Mouse (Mus musculus): ENCODE measurements around the gene Vangl2. TPM values are rescaled to one million over a fixed set of nuclear protein-coding genes. Genes with fewer than 3 reads are reported as not detected.

Gene Vangl2
- total RNA-seq, 1 experiment, result 25.3 TPM

GRCm38 (mm10) chr1:171961704-171962103, 66.5 kb downstream of the Vangl2 start:
- Histone ChIP-seq H3K4me1 (ENCODE audit: control insufficient read depth in 2 of 2, insufficient read depth in 2 of 2, low read length in 2 of 2, poor library complexity in 1 of 2) (no peaks in the 10 kb centered on the region), H3K9ac (ENCODE audit: insufficient read depth, low read depth, low read length, poor library complexity, severe bottlenecking) (no peak overlapping the region), H3K9me3 (ENCODE audit: control insufficient read depth, insufficient read depth, low read depth, low read length) (no peaks in the 10 kb centered on the region), H3K4me3 (ENCODE audit: insufficient read depth in 1 of 2, low read depth in 1 of 2, low read length in 2 of 2, poor library complexity in 1 of 2, severe bottlenecking in 1 of 2) (no peak overlapping the region), H3K36me3 (ENCODE audit: control insufficient read depth, insufficient read depth, low read length, poor library complexity, severe bottlenecking) (no peaks in the 10 kb centered on the region), H3K27ac (ENCODE audit: insufficient read depth, low read depth, low read length, poor library complexity, severe bottlenecking) (no peak overlapping the region)
- TF ChIP-seq ZC3H11A (IDR thresholded peaks at IDR 0.05; ENCODE audit: borderline replicate concordance, low read depth, low read length) (no peak), HCFC1 (IDR thresholded peaks at IDR 0.05; ENCODE audit: borderline replicate concordance, insufficient read depth, low read length) (no peak), ZNF384 (IDR thresholded peaks at IDR 0.05; ENCODE audit: low read depth, low read length) (no peak), CHD2 (IDR thresholded peaks at IDR 0.05; ENCODE audit: low read depth, low read length) (no peak), MAFK (IDR thresholded peaks at IDR 0.05; ENCODE audit: insufficient read depth, low read depth, low read length) (no peak)
- DNase-seq (ENCODE audit: low read depth, low spot score), result no peak
- in situ Hi-C loops (cut with MboI; ENCODE audit: low sequenced_read_pairs in 2 of 2, unreplicated experiment in 2 of 2), result no loop called here

GRCm38 (mm10) chr1:171960726-171961125, 67.5 kb downstream of the Vangl2 start:
- Histone ChIP-seq H3K4me1 (ENCODE audit: control insufficient read depth in 2 of 2, insufficient read depth in 2 of 2, low read length in 2 of 2, poor library complexity in 1 of 2) (no peaks in the 10 kb centered on the region), H3K9ac (ENCODE audit: insufficient read depth, low read depth, low read length, poor library complexity, severe bottlenecking) (no peak overlapping the region), H3K27ac (ENCODE audit: insufficient read depth, low read depth, low read length, poor library complexity, severe bottlenecking) (no peak overlapping the region), H3K4me3 (ENCODE audit: insufficient read depth in 1 of 2, low read depth in 1 of 2, low read length in 2 of 2, poor library complexity in 1 of 2, severe bottlenecking in 1 of 2) (no peak overlapping the region), H3K9me3 (ENCODE audit: control insufficient read depth, insufficient read depth, low read depth, low read length) (no peaks in the 10 kb centered on the region), H3K36me3 (ENCODE audit: control insufficient read depth, insufficient read depth, low read length, poor library complexity, severe bottlenecking) (no peaks in the 10 kb centered on the region)
- TF ChIP-seq ZNF384 (IDR thresholded peaks at IDR 0.05; ENCODE audit: low read depth, low read length) (no peak), HCFC1 (IDR thresholded peaks at IDR 0.05; ENCODE audit: borderline replicate concordance, insufficient read depth, low read length) (no peak), ZC3H11A (IDR thresholded peaks at IDR 0.05; ENCODE audit: borderline replicate concordance, low read depth, low read length) (no peak), MAFK (IDR thresholded peaks at IDR 0.05; ENCODE audit: insufficient read depth, low read depth, low read length) (no peak), CHD2 (IDR thresholded peaks at IDR 0.05; ENCODE audit: low read depth, low read length) (no peak)
- in situ Hi-C loops (cut with MboI; ENCODE audit: low sequenced_read_pairs in 2 of 2, unreplicated experiment in 2 of 2), result no loop called here
- peak; percentile 59 for DNase-seq (ENCODE audit: low read depth, low spot score)

- H3K36me3 ChIP-seq (ENCODE audit: control insufficient read depth, insufficient read depth, low read length, poor library complexity, severe bottlenecking), result no peaks in the 10 kb centered on the region
- no peak for DNase-seq (ENCODE audit: low read depth, low spot score)
- no peak overlapping the region for H3K9ac ChIP-seq (ENCODE audit: insufficient read depth, low read depth, low read length, poor library complexity, severe bottlenecking)
- H3K4me1 ChIP-seq (ENCODE audit: control insufficient read depth in 2 of 2, insufficient read depth in 2 of 2, low read length in 2 of 2, poor library complexity in 1 of 2), result no peaks in the 10 kb centered on the region
- no peak for TF ChIP-seq CHD2 (IDR thresholded peaks at IDR 0.05; ENCODE audit: low read depth, low read length)
- peak; percentile 55; the same call in 1 of the 2 replicates for TF ChIP-seq MAFK (IDR thresholded peaks at IDR 0.05; ENCODE audit: insufficient read depth, low read depth, low read length)
- no peaks in the 10 kb centered on the region for H3K9me3 ChIP-seq (ENCODE audit: control insufficient read depth, insufficient read depth, low read depth, low read length)
- no peak overlapping the region for H3K27ac ChIP-seq (ENCODE audit: insufficient read depth, low read depth, low read length, poor library complexity, severe bottlenecking)
- no peak overlapping the region for H3K4me3 ChIP-seq (ENCODE audit: insufficient read depth in 1 of 2, low read depth in 1 of 2, low read length in 2 of 2, poor library complexity in 1 of 2, severe bottlenecking in 1 of 2)
- in situ Hi-C loops (cut with MboI; ENCODE audit: low sequenced_read_pairs in 2 of 2, unreplicated experiment in 2 of 2), result no loop called here
Observed at GRCm38 (mm10) chr1:171957411-171957810, 70.8 kb downstream of the Vangl2 start.

- no peak overlapping the region for H3K4me3 ChIP-seq (ENCODE audit: insufficient read depth in 1 of 2, low read depth in 1 of 2, low read length in 2 of 2, poor library complexity in 1 of 2, severe bottlenecking in 1 of 2)
- TF ChIP-seq MAFK (IDR thresholded peaks at IDR 0.05; ENCODE audit: insufficient read depth, low read depth, low read length) (no peak), CHD2 (IDR thresholded peaks at IDR 0.05; ENCODE audit: low read depth, low read length) (no peak), ZC3H11A (IDR thresholded peaks at IDR 0.05; ENCODE audit: borderline replicate concordance, low read depth, low read length) (no peak), ZNF384 (IDR thresholded peaks at IDR 0.05; ENCODE audit: low read depth, low read length) (no peak), HCFC1 (IDR thresholded peaks at IDR 0.05; ENCODE audit: borderline replicate concordance, insufficient read depth, low read length) (no peak)
- no peaks in the 10 kb centered on the region for H3K4me1 ChIP-seq (ENCODE audit: control insufficient read depth in 2 of 2, insufficient read depth in 2 of 2, low read length in 2 of 2, poor library complexity in 1 of 2)
- no peaks in the 10 kb centered on the region for H3K9me3 ChIP-seq (ENCODE audit: control insufficient read depth, insufficient read depth, low read depth, low read length)
- no peaks in the 10 kb centered on the region for H3K36me3 ChIP-seq (ENCODE audit: control insufficient read depth, insufficient read depth, low read length, poor library complexity, severe bottlenecking)
- DNase-seq (ENCODE audit: low read depth, low spot score), result no peak
- in situ Hi-C loops (cut with MboI; ENCODE audit: low sequenced_read_pairs in 2 of 2, unreplicated experiment in 2 of 2), result no loop called here
- no peak overlapping the region for H3K9ac ChIP-seq (ENCODE audit: insufficient read depth, low read depth, low read length, poor library complexity, severe bottlenecking)
- H3K27ac ChIP-seq (ENCODE audit: insufficient read depth, low read depth, low read length, poor library complexity, severe bottlenecking), result no peak overlapping the region
Observed at GRCm38 (mm10) chr1:171955071-171955470, 73.2 kb downstream of the Vangl2 start.

Other genes starting within 250 kb of the Vangl2 start
- 0.09 TPM in 1 of 2 replicates, not detected in the other for gene Cd84, start 188.7 kb downstream of the Vangl2 start, total RNA-seq (2012; rRNA removed)
- not detected in 2 replicates for gene Gm10521, start 132.8 kb downstream of the Vangl2 start, total RNA-seq (2012; rRNA removed)
- gene Slamf6, start 110.9 kb downstream of the Vangl2 start, total RNA-seq (2012; rRNA removed), result 0.31 TPM in 1 of 2 replicates, not detected in the other
- not detected in 2 replicates for gene Nhlh1, start 29.1 kb upstream of the Vangl2 start, total RNA-seq (2012; rRNA removed)
- gene Copa, start 54.1 kb upstream of the Vangl2 start, total RNA-seq (2012; rRNA removed), result 64.7 and 91.5 TPM in 2 replicates
- gene Ncstn, start 54.4 kb upstream of the Vangl2 start, total RNA-seq (2012; rRNA removed), result 40.5 and 59.6 TPM in 2 replicates
- gene Pex19, start 98.3 kb upstream of the Vangl2 start, total RNA-seq (2012; rRNA removed), result 81.7 and 97.8 TPM in 2 replicates
- 58.0 and 61.9 TPM in 2 replicates for gene Dcaf8, start 119.6 kb upstream of the Vangl2 start, total RNA-seq (2012; rRNA removed)
- 13.3 and 21.3 TPM in 2 replicates for gene Pea15a, start 178.4 kb upstream of the Vangl2 start, total RNA-seq (2012; rRNA removed)
- 1.8 and 2.4 TPM in 2 replicates for gene Casq1, start 191.4 kb upstream of the Vangl2 start, total RNA-seq (2012; rRNA removed)
- 1.5 and 2.2 TPM in 2 replicates for gene Atp1a4, start 230.0 kb upstream of the Vangl2 start, total RNA-seq (2012; rRNA removed)
- 43.5 and 108 TPM in 2 replicates for gene Igsf8, start 233.2 kb upstream of the Vangl2 start, total RNA-seq (2012; rRNA removed)